Mouse (Mus musculus): ENCODE data around the gene Ugt2b1. TPM values are rescaled to one million over a fixed set of nuclear protein-coding genes. Genes with fewer than 3 reads are reported as not detected.
"Not testable (repeated sequence)": the region's sequence is repeated elsewhere in the genome, so short reads cannot be mapped to it uniquely, and the experiment has no call there.

Gene Ugt2b1
- not detected for total RNA-seq (2021)

DNA sequence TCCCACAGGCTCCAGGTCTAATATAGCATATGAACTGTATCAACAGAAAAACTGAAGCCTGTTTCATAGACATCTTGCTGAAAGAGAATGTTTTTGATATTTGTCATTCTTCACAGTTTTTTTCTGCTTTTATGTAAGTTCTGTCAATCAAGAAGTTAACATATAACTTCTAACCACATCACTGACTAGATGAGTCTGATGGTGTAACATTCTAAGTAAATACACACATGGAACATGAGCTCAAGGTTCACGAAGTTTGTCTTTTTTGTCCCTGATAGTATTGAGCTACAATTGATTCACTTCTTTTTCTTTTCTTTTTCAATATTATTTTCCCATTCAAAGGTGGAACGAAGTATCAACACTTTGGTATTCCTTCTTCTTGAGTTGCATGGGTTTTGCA, at the start of gene Ugt2b1:
Gene Ugt2b1, minus strand, starts transcription at position 105 of the 400 bp plus-strand sequence.
- no peak for DNase-seq (ENCODE audit: low spot score in 2 of 2)
- intact Hi-C loops (cut with DNase I) = no loop called here

DNA sequence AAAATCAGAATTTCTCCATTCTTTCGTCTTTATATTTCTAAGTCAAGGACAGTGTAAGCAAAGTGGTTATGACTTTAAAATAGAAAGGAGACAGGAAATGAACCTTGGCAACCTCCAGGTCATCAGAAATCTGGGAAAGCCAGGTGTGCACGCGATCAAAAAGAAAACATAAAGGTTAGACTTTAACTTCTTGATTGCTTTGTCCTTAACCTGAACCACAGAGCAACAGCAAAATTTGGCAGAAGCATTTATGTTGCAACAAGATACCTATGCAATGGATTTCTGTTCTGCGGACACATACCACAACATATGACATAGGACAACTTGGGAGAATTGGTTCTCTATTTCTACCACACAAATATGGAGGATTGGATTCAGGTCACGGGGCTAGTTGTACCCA, 40.9 kb upstream of the Ugt2b1 start:
- intact Hi-C loops (cut with DNase I); DNase-seq (ENCODE audit: low spot score in 2 of 2): not testable (repeated sequence)

DNA sequence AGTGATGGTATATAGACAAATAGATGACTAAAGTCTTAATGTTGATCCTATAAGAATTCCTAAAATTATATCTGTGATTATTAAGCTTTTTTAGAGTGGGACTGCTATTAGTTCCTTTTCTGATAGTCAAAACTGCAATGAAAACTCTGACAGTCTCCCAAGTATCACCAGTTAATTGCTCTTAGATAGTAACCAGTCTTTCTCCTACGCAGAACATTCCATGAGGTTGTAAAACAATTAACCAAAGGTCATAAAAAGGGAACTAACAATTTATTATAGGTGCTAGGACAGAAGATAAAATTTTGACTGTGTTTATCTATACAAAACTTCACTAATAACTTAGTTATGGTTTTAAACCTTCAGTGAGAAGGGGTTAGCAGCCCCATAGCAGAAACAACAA, 36.5 kb upstream of the Ugt2b1 start:
- intact Hi-C loops (cut with DNase I); DNase-seq (ENCODE audit: low spot score in 2 of 2): not testable (repeated sequence)

DNA sequence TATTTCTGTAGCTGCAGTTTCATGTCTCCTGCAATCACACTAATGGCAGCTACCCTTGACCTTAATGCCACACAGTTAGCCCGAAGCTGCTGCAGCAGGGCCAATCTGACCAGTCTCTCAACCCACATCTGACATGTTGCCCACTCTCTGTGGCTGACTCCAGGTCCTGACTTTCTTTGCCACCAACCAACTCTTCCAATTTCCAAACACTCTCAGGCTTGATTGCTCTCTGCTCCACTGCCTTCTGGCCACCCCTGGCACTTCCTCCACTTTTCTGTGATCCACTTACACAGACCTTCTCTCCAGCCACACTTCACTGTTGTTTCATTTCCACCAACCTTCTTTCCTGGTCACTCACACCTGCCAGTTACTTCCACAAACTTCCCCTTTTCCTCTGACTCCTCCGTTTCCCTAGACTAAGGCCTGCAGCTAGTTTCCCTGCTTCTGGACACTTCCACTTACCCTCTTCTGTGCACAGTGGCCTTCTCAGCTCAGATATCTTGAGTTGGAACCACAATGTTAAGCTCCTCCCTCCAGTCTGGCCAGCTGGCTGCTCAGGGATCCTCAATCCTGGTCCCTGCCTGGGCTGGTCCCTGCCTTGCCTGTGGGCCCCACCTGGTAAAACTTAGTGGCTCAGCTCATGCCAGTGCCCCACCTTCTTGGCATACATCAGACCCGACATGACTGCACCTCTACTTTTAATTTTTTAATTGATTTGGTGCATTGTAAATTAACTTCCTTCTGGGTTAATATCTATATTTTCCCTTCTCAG, 35.4 kb upstream of the Ugt2b1 start:
- intact Hi-C loops (cut with DNase I) = no loop called here
- no peak for DNase-seq (ENCODE audit: low spot score in 2 of 2)

DNA sequence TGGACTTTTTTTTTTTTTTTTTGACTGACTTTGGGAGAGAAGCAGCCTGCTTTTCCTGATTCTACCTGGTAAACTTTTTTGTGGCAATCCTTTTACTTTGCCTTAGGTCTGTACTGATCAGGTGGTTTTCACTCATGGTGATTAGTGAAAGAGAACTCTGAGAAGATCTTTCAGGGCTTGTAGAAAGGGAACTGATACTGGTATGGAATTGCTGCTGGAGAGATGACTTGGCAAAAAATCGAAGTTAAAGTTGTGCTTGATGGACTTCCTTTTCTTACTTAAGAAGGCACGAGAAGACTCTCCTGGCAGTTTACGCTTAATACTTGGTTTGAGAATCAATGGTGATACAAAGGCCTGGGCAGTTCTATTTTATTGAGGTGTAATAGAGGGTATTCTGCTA, 34.2 kb upstream of the Ugt2b1 start:
- no peak for DNase-seq (ENCODE audit: low spot score in 2 of 2)
- intact Hi-C loops (cut with DNase I) = no loop called here

GRCm38 (mm10) chr5:86942111-86942510, 15.8 kb upstream of the Ugt2b1 start:
- DNase-seq (ENCODE audit: low spot score in 2 of 2) = no peak
- intact Hi-C loops (cut with DNase I) = no loop called here

GRCm38 (mm10) chr5:86920661-86921233, 5.6 kb downstream of the Ugt2b1 start:
- intact Hi-C loops (cut with DNase I) = no loop called here
- no peak for DNase-seq (ENCODE audit: low spot score in 2 of 2)

- intact Hi-C loops (cut with DNase I) = no loop called here
- DNase-seq (ENCODE audit: low spot score in 2 of 2) = no peak
Observed at GRCm38 (mm10) chr5:86911357-86912099, 14.8 kb downstream of the Ugt2b1 start.

DNA sequence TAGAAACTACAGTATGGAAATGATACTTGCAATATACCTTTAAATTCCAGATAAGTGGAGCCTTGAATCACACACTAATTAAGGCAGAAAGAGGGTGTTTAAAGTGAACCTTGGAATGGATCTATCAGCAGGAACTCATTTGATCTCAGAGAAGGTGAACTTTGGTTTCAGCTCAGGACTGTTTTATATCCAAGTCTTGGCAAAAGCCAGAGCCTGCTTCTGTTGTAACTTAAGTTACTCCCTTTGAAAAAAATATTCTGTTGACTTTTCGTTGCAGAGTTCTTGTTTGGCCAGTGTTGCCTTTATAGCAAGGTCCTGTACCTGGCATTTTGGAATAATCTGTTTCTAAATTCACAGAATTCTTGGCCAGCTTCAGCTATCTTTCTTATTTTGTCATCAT, 15.6 kb downstream of the Ugt2b1 start:
- intact Hi-C loops (cut with DNase I) = no loop called here
- no peak for DNase-seq (ENCODE audit: low spot score in 2 of 2)

GRCm38 (mm10) chr5:86906758-86907157, 19.6 kb downstream of the Ugt2b1 start, which contains the start of gene Ugt2b34:
Gene Ugt2b34 (minus strand): TSS chr5:86906937.
- no peak for DNase-seq (ENCODE audit: low spot score in 2 of 2)
- intact Hi-C loops (cut with DNase I) = no loop called here

- no peak for DNase-seq (ENCODE audit: low spot score in 2 of 2)
- intact Hi-C loops (cut with DNase I) = loop anchor here (10.0 kb wide), 1 partner anchor 255 kb away; the partner anchor contains the start of gene Ugt2b5
Observed at GRCm38 (mm10) chr5:86889933-86890332, 36.4 kb downstream of the Ugt2b1 start.

- intact Hi-C loops (cut with DNase I) = loop anchor here (10.0 kb wide), 1 partner anchor 256 kb away; the partner anchor contains the start of gene Ugt2b5
- no peak for DNase-seq (ENCODE audit: low spot score in 2 of 2)
Observed at GRCm38 (mm10) chr5:86888420-86888819, 37.9 kb downstream of the Ugt2b1 start.

DNA sequence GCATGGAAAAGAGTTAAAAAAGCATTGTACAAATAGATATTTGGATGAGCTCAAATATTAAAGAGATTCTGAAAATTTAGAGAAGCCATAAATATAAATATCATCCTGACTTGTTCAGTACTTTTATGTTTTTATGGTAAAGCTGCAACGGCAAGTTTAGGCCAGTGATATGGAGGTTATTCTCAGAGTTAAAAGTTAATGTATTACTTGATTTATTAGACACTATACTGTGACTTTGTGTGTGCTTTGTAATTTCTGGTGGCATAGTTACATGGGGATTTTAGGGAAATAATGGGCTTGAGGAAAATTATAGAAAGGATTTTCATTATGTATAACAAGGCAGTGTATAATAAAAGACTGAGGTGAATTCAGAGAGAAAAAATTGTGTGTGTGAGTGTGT, 39.2 kb downstream of the Ugt2b1 start:
- intact Hi-C loops (cut with DNase I) = loop anchor here (10.0 kb wide), 1 partner anchor 258 kb away; the partner anchor contains the start of gene Ugt2b5
- no peak for DNase-seq (ENCODE audit: low spot score in 2 of 2)

DNA sequence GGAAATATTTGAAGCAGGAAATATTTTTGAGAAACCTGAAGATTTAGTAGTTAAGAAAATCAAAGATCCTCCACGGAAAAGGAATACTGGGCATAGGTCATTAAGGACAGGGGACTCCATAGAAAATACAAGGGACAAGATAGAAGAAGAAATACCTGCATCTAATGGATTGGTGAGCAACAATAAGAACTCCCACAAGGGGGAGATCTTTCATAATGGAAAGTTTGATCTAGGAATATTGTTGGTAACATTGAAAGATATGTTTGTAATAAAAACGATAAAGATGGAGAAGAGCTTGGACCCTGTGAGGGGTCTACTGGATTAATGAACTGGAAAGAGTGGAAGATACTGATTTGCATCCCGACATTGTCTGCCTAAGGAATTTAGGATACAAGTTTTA, 39.7 kb downstream of the Ugt2b1 start:
- DNase-seq (ENCODE audit: low spot score in 2 of 2) = no peak
- intact Hi-C loops (cut with DNase I) = loop anchor here (10.0 kb wide), 1 partner anchor 258 kb away; the partner anchor contains the start of gene Ugt2b5

DNA sequence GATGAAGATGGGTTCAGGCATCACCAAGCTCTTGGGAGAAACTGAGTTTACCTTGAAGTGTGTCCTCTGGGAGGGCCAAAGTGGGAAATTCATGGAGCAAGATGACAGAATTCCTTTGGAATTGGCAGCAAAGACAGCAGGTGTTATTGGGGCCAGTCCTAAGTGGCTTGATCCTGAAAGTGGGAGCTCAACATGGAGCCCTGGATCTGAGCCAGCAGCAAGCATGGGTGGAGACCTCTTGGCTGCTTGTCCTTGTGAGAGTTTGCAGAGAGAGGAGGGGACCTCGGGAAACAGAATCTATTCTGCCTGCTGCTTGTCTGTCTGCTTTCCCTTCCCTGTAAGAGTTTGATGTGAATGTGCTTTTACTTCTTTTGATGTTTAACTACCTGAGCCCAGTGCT, 54.5 kb downstream of the Ugt2b1 start:
- no peak for DNase-seq (ENCODE audit: low spot score in 2 of 2)
- intact Hi-C loops (cut with DNase I) = no loop called here

Other genes starting within 250 kb of the Ugt2b1 start
- not detected for gene Tmprss11e, start 180.7 kb downstream of the Ugt2b1 start, total RNA-seq (2021)
- 10 to 100 TPM; 47.6 to 68.8 TPM for gene Ythdc1, start 122.3 kb downstream of the Ugt2b1 start, total RNA-seq (2021)
- not detected for gene Ugt2b34, start 19.6 kb downstream of the Ugt2b1 start, total RNA-seq (2021)
- gene Ugt2b35, start 74.3 kb upstream of the Ugt2b1 start, total RNA-seq (2021) = not detected
- gene Ugt2b36, start 166.0 kb upstream of the Ugt2b1 start, total RNA-seq (2021) = not detected
- gene Ugt2b5, start 213.8 kb upstream of the Ugt2b1 start, total RNA-seq (2021) = not detected